Mouse (Mus musculus) heart, adult 2 months (tissue): ENCODE measurements around the gene Olfr470. TPM values are rescaled to one million over a fixed set of nuclear protein-coding genes. Genes with fewer than 3 reads are reported as not detected.
"Not testable (repeated sequence)": the region's sequence is repeated elsewhere in the genome, so short reads cannot be mapped to it uniquely, and the experiment has no call there.

Experiments
- DNase-seq, 2 experiments: peaks; one replicate each; pipeline ENCODE4 v3.0.0; 2021
- H3K27ac ChIP-seq: fragments of 200-600 bp; 2 replicates; pipeline ENCODE4 v1.8.1; 2022
- H3K27me3 ChIP-seq: fragments of 200-500 bp; 2 replicates; pipeline ENCODE4 v1.6.1; 2012; ENCODE audit warnings: mild to moderate bottlenecking, low read length, inconsistent platforms, mixed read lengths; ENCODE audit not compliant: control insufficient read depth, insufficient read depth
- H3K36me3 ChIP-seq: fragments of 200-500 bp; 2 replicates; pipeline ENCODE4 v1.6.1; 2012; ENCODE audit warnings: low read length, inconsistent platforms; ENCODE audit not compliant: control insufficient read depth, insufficient read depth
- H3K4me1 ChIP-seq: fragments of 200-500 bp; 2 replicates; pipeline ENCODE4 v1.6.1; 2011; ENCODE audit warnings: low read length; ENCODE audit not compliant: control insufficient read depth, insufficient read depth
- H3K4me3 ChIP-seq: fragments of 200-600 bp; 2 replicates; pipeline ENCODE4 v1.8.1; 2022
- H3K79me2 ChIP-seq: fragments of 200-500 bp; replicated peaks from 2 replicates; pipeline ENCODE4 v1.6.1; 2012; ENCODE audit warnings: mild to moderate bottlenecking, inconsistent platforms, low read length, moderate library complexity, mixed read lengths; ENCODE audit not compliant: control insufficient read depth, insufficient read depth
- H3K9ac ChIP-seq: fragments of 200-500 bp; 2 replicates; pipeline ENCODE4 v1.6.1; 2012; ENCODE audit warnings: low read depth, mild to moderate bottlenecking, control low read depth, inconsistent platforms, low read length, mixed read lengths
- CTCF ChIP-seq: fragments of 200-600 bp; IDR thresholded peaks from 2 replicates; pipeline ENCODE4 v1.8.1; 2022; ENCODE audit warnings: antibody characterized with exemption, mild to moderate bottlenecking, moderate library complexity
- EP300 ChIP-seq: fragments of 200-500 bp; IDR thresholded peaks from 2 replicates; pipeline ENCODE4 v1.6.1; 2011; ENCODE audit warnings: low read depth, low read length, control low read depth; ENCODE audit not compliant: insufficient read depth
- POLR2A ChIP-seq: fragments of 200-500 bp; IDR thresholded peaks from 2 replicates; pipeline ENCODE4 v1.6.1; 2011; ENCODE audit warnings: mild to moderate bottlenecking, low read depth, low read length, control low read depth; ENCODE audit not compliant: insufficient read depth
- WGBS: fragments of 180-500 bp; shearing (Covaris S2); methylation state at CpG from one replicate; pipeline ENCODE4 v1.1.7; 2018; 5-methylcytosine and 5-hydroxymethylcytosine counted together
- intact Hi-C: fragments of 180-260 bp; cut with DNase I; formaldehyde crosslinking; loops from one replicate; pipeline ENCODE4 v1.15.1; 2025
- long read RNA-seq: library from polyadenylated mRNA; stranded (forward); transcript quantifications from one replicate; pipeline ENCODE4 v2.0.0, GENCODE M21; 2021
- polyA plus RNA-seq: library from polyadenylated mRNA; depleted of rRNA; stranded (reverse); fragments of >200 nt; gene quantifications from 2 replicates; pipeline ENCODE4 v1.2.3, GENCODE M21; 2012; rRNA removed
- total RNA-seq, 2 experiments: library from RNA; stranded (reverse); gene quantifications; 2 replicates each; pipeline ENCODE4 v1.2.3; 2021

Olfr470 gene
- not detected for total RNA-seq
- not detected in 2 replicates for polyA plus RNA-seq
- long read RNA-seq: 0 reads

DNA sequence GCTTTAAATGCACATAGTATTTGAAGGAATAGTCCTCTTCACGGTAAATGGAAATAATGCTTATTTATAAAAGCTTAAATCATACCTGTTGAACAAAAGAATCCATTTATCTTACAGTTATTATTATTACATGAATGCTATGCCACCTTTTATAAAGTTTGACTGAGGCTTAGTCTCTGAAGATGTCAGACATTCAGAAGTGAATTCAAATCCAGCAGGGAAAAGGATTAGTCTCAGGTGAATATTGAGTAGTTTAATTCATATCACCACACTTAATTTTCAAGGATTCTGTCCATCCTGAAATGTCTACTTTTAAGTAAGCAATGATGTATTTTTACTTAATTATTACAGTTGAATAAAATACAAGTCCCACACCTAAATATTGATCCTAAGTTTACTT, at the start of gene Olfr470:
Gene Olfr470, minus strand, starts transcription at position 101 of the 400 bp plus-strand sequence.
- H3K79me2 ChIP-seq, H3K4me1 ChIP-seq, H3K4me3 ChIP-seq, H3K27me3 ChIP-seq, DNase-seq, H3K9ac ChIP-seq, H3K36me3 ChIP-seq, H3K27ac ChIP-seq, intact Hi-C loops: not testable (repeated sequence)
- WGBS: 59% methylated on average over 1 of the region's 1 CpGs

DNA sequence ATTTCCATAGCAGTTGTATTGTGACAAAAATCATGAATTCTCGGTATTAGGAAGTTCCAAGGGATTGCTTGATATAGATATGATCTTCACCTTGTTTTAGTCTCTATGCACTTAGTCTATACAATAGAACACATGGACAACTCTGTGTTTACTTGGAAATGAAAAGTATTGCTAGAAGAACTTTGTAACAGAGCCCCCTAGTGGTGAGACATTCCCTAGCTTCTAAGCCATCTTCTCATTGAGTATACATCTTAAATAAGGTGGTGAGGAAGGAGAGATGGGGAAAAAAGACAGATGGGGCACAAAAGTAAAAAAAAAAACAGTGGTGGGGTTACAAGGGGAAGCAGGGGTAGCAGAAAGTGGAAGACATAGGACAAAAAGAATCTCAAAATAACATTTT, 5.6 kb downstream of the Olfr470 start:
- H3K27ac ChIP-seq: no peak overlapping the region
- no peak overlapping the region for H3K4me3 ChIP-seq
- no peaks in the 10 kb centered on the region for H3K4me1 ChIP-seq
- TF ChIP-seq CTCF (peak; percentile 56), POLR2A (no peak)
- H3K27me3 ChIP-seq: no peaks in the 10 kb centered on the region
- intact Hi-C loops: loop anchor here (2.0 kb wide), 1 partner anchor 25 kb away; no protein-coding TSS in a partner anchor
- no peak for DNase-seq
- no peaks in the 10 kb centered on the region for H3K36me3 ChIP-seq
- H3K79me2 ChIP-seq: no peaks in the 10 kb centered on the region
- WGBS: 63% methylated on average over 1 of the region's 1 CpGs
- no peak overlapping the region for H3K9ac ChIP-seq

DNA sequence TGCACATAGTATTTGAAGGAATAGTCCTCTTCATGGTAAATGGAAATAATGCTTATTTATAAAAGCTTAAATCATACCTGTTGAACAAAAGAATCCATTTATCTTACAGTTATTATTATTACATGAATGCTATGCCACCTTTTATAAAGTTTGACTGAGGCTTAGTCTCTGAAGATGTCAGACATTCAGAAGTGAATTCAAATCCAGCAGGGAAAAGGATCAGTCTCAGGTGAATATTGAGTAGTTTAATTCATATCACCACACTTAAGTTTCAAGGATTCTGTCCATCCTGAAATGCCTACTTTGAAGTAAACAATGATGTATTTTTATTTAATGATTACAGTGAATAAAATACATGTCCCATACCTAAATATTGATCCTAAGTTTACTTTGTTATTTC, 21.8 kb downstream of the Olfr470 start, which contains the start of gene Olfr469:
Gene Olfr469, minus strand, starts transcription at position 101 of the 400 bp plus-strand sequence.
- H3K27ac ChIP-seq, DNase-seq, intact Hi-C loops, H3K79me2 ChIP-seq, H3K9ac ChIP-seq, H3K27me3 ChIP-seq, H3K4me3 ChIP-seq, H3K36me3 ChIP-seq, H3K4me1 ChIP-seq: not testable (repeated sequence)

DNA sequence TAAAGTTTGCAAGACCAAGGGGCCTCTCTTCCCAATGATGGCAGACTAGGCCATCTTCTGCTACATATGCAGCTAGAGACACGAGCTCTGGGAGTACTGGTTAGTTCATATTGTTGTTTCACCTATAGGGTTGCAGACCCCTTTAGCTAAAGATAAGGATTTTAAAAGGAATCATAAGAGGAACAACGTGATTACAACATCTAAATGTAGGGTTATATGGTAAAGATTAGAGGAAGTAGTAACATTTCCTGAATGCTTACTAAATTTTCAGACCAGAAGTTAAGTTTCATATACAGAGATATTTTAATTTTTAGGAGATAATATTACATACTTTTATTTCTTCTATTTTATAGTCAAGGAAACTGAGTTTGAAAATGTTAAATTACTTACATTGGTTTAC, 23.4 kb downstream of the Olfr470 start:
- H3K27me3 ChIP-seq, DNase-seq, intact Hi-C loops, H3K4me1 ChIP-seq, H3K79me2 ChIP-seq, H3K27ac ChIP-seq, H3K4me3 ChIP-seq, H3K9ac ChIP-seq, H3K36me3 ChIP-seq: not testable (repeated sequence)
- WGBS: 43% methylated on average over 2 of the region's 2 CpGs

DNA sequence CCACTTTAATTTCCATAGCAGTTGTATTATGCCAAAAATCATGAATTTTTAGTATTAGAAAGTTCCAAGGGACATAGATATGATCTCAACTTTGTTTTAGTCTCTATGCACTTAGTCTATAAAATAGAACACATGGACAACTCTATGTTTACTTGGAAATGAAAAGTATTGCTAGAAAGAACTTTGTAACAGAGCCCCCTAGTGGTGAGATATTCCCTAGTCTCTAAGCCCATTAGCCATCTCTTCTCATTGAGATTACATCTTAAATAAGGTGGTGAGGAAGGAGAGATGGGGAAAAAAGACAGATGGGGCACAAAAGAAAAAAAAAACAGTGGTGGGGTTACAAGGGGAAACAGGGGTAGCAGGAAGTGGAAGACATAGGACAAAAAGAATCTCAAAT, 27.8 kb downstream of the Olfr470 start:
- Histone ChIP-seq H3K79me2 (no peaks in the 10 kb centered on the region), H3K4me1 (no peaks in the 10 kb centered on the region), H3K36me3 (no peaks in the 10 kb centered on the region), H3K27me3 (no peaks in the 10 kb centered on the region), H3K4me3 (no peak overlapping the region), H3K9ac (no peak overlapping the region), H3K27ac (no peak overlapping the region)
- no peak for DNase-seq
- peak; percentile 59 for TF ChIP-seq CTCF
- no peak for TF ChIP-seq POLR2A
- no peak for TF ChIP-seq EP300
- intact Hi-C loops: no loop called here

DNA sequence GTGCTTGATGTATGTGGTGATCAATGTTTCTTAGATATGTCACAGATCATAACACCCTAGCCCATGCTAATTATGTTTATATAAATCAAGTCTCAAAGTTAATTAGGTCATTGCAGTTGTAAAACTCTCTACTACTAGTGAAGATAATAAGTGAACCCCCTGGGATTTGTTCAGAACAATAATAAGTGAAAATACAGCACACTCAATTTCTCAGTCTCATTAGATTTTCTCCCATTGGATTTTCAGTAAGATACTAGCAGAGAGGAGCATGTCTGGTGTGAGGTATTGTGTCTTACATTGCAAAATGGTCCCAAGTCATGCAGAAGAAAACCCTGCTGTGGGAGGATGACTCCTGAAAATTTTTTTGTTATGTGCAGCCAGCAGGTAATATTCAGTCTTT, 35.3 kb downstream of the Olfr470 start, which contains the start of gene Olfr467:
Gene Olfr467, plus strand, starts transcription at position 301 of the 400 bp plus-strand sequence.
- Histone ChIP-seq H3K4me1 (no peaks in the 10 kb centered on the region), H3K4me3 (no peak within 1 kb of the TSS), H3K36me3 (no peaks in the 10 kb centered on the region), H3K27me3 (no peaks in the 10 kb centered on the region), H3K9ac (no peak within 1 kb of the TSS), H3K27ac (no peak within 1 kb of the TSS), H3K79me2 (no peaks in the 10 kb centered on the region)
- no peak for TF ChIP-seq POLR2A
- no peak for TF ChIP-seq CTCF
- no peak for DNase-seq
- intact Hi-C loops: no loop called here

DNA sequence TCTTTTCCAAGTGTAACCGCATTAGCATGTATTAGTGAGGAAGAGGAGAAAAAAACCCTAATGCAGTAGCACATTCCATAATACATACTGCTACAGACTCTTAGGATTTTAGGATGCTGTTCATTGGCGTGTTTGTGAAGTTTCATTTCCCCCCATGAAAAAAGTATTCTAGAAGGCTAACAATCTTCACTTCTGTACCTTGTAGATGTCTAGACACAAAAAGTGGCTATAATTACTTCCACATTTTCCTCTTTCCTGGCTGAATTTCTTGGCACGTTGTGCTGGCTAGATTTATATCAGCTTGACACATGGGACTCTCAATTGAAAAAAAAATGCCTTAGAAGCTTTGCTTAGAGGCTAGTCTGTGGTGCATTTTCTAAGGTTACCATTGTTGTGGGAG, 45.2 kb downstream of the Olfr470 start:
- WGBS: 53% methylated on average over 3 of the region's 3 CpGs

More for the DNA sequence above, 45.2 kb downstream of the Olfr470 start:
- TF ChIP-seq CTCF (no peak), POLR2A (no peak), EP300 (no peak)
- H3K27me3 ChIP-seq: no peaks in the 10 kb centered on the region
- H3K79me2 ChIP-seq: no peaks in the 10 kb centered on the region
- H3K27ac ChIP-seq: no peak overlapping the region
- no peaks in the 10 kb centered on the region for H3K36me3 ChIP-seq
- no peak overlapping the region for H3K9ac ChIP-seq
- no peak overlapping the region for H3K4me3 ChIP-seq
- no peak for DNase-seq
- intact Hi-C loops: no loop called here
- H3K4me1 ChIP-seq: no peaks in the 10 kb centered on the region
